Comparison of ENCODE assay signal across 8 mouse cellular contexts in genomic region chr1:180777660-180778402, GRCm38 (mm10). TPM values are rescaled to one million over a fixed set of nuclear protein-coding genes. Genes with fewer than 3 reads are reported as not detected.
A peak's percentile ranks its signal among the peaks of the same experiment; 100 is the strongest.
DNase-seq lines count a peak whose midpoint lies in the region; ATAC-seq and TF ChIP-seq lines count a peak whose summit lies in the region.

No protein-coding gene starts in this region.

- TF ChIP-seq POLR2A in ES-Bruce4 (IDR thresholded peaks at IDR 0.05; ENCODE audit: insufficient read depth, low read length) = no peak

- peak overlapping the region; percentile 69 for H3K4me2 ChIP-seq in forebrain, embryonic 13.5 days
- H3K4me2 ChIP-seq in liver, embryonic 15.5 days = peak overlapping the region; percentile 99
- peak overlapping the region; percentile 73 for H3K4me2 ChIP-seq in neural tube, embryonic 11.5 days (ENCODE audit: low read depth)
- H3K4me2 ChIP-seq in stomach, embryonic 16.5 days (ENCODE audit: low read depth, low read length) = peak overlapping the region; percentile 80

- peak overlapping the region; percentile 88 for H3K4me3 ChIP-seq in ES-Bruce4 (ENCODE audit: low read depth, low read length)
- H3K4me3 ChIP-seq in forebrain, embryonic 13.5 days = peak overlapping the region; percentile 70
- peak overlapping the region; percentile 70 for H3K4me3 ChIP-seq in liver, embryonic 15.5 days (replicated peaks)
- H3K4me3 ChIP-seq in neural tube, embryonic 11.5 days (ENCODE audit: low read depth, low read length) = peak overlapping the region; percentile 57
- peak overlapping the region; percentile 70 for H3K4me3 ChIP-seq in stomach, embryonic 16.5 days (replicated peaks; ENCODE audit: low read length)

- no peaks in the 10 kb centered on the region for H3K36me3 ChIP-seq in ES-Bruce4 (ENCODE audit: control insufficient read depth, insufficient read depth, low read length, poor library complexity, severe bottlenecking)
- H3K36me3 ChIP-seq in forebrain, embryonic 13.5 days (ENCODE audit: poor library complexity, severe bottlenecking) = no peaks in the 10 kb centered on the region
- H3K36me3 ChIP-seq in liver, embryonic 15.5 days (replicated peaks) = no peaks in the 10 kb centered on the region
- no peaks in the 10 kb centered on the region for H3K36me3 ChIP-seq in neural tube, embryonic 11.5 days (ENCODE audit: control insufficient read depth, insufficient read depth, low read length)
- H3K36me3 ChIP-seq in stomach, embryonic 16.5 days (ENCODE audit: control insufficient read depth, insufficient read depth, low read length) = no peaks in the 10 kb centered on the region

- ATAC-seq in cerebellum, adult (ENCODE audit: insufficient number of reproducible peaks, low FRiP score, low TSS enrichment) = peak; percentile 84
- peak; percentile 92 for ATAC-seq in forebrain, embryonic 13.5 days
- ATAC-seq in liver, embryonic 15.5 days (ENCODE audit: insufficient read depth) = peak; percentile 85
- ATAC-seq in neural tube, embryonic 11.5 days (ENCODE audit: insufficient read depth, low FRiP score, low TSS enrichment) = peak; percentile 87
- ATAC-seq in stomach, embryonic 16.5 days (ENCODE audit: insufficient read depth, low FRiP score) = peak; percentile 90

- 0 out of 2 replicates have a peak, but pooled peaks have one; percentile 31 for TF ChIP-seq EP300 in ES-Bruce4 (IDR thresholded peaks at IDR 0.05; ENCODE audit: insufficient read depth, low read depth, low read length)

- WGBS in forebrain, embryonic 13.5 days = under 1% methylated on average over 56 of the region's 56 CpGs
- WGBS in liver, embryonic 15.5 days (ENCODE audit: insufficient replicate concordance) = under 1% methylated on average over 56 of the region's 56 CpGs
- under 1% methylated on average over 56 of the region's 56 CpGs for WGBS in neural tube, embryonic 11.5 days
- WGBS in stomach, embryonic 16.5 days = under 1% methylated on average over 56 of the region's 56 CpGs

- intact Hi-C loops in heart, postnatal 10 days (cut with DNase I) = loop anchor here (2.0 kb wide), 2 partner anchors 33 to 71 kb away; no protein-coding TSS in a partner anchor

- peak overlapping the region; percentile 76 for H3K9ac ChIP-seq in ES-Bruce4 (ENCODE audit: low read depth, poor library complexity, severe bottlenecking)
- H3K9ac ChIP-seq in forebrain, embryonic 13.5 days = peak overlapping the region; percentile 86
- H3K9ac ChIP-seq in liver, embryonic 15.5 days = peak overlapping the region; percentile 74
- peak overlapping the region; percentile 80 for H3K9ac ChIP-seq in neural tube, embryonic 11.5 days (ENCODE audit: low read length)
- peak overlapping the region; percentile 93 for H3K9ac ChIP-seq in stomach, embryonic 16.5 days (ENCODE audit: low read length)

- no peaks in the 10 kb centered on the region for H3K27me3 ChIP-seq in ES-Bruce4 (ENCODE audit: control insufficient read depth, insufficient read depth, low read length, poor library complexity, severe bottlenecking)
- 0 out of 2 replicates have a peak, but pooled peaks cover 3% of the 10 kb centered on the region for H3K27me3 ChIP-seq in forebrain, embryonic 13.5 days
- peaks cover 15% of the 10 kb centered on the region for H3K27me3 ChIP-seq in liver, embryonic 15.5 days
- H3K27me3 ChIP-seq in neural tube, embryonic 11.5 days (ENCODE audit: control insufficient read depth, insufficient read depth, low read length) = no peaks in the 10 kb centered on the region
- H3K27me3 ChIP-seq in stomach, embryonic 16.5 days (ENCODE audit: control insufficient read depth, insufficient read depth, low read length) = no peaks in the 10 kb centered on the region

- no peaks in the 10 kb centered on the region for H3K4me1 ChIP-seq in ES-Bruce4 (ENCODE audit: control insufficient read depth, insufficient read depth, low read length)
- H3K4me1 ChIP-seq in forebrain, embryonic 13.5 days = peaks cover 22% of the 10 kb centered on the region
- peaks cover 26% of the 10 kb centered on the region for H3K4me1 ChIP-seq in liver, embryonic 15.5 days (replicated peaks)
- no peaks in the 10 kb centered on the region for H3K4me1 ChIP-seq in neural tube, embryonic 11.5 days (ENCODE audit: control insufficient read depth, insufficient read depth, low read length)
- peaks cover 26% of the 10 kb centered on the region for H3K4me1 ChIP-seq in stomach, embryonic 16.5 days (ENCODE audit: control insufficient read depth, insufficient read depth, low read length)

- peak; percentile 91 to 92 for DNase-seq in heart, postnatal 10 days
- peak; percentile 88 to 94 for DNase-seq in kidney, postnatal 4 days
- DNase-seq in neural tube, embryonic 11.5 days (ENCODE audit: low spot score) = peak; percentile 89

- H3K27ac ChIP-seq in ES-Bruce4 (ENCODE audit: insufficient read depth, low read length) = peak overlapping the region; percentile 17; the same call in 1 of the 2 replicates
- H3K27ac ChIP-seq in forebrain, embryonic 13.5 days = peak overlapping the region; percentile 88
- H3K27ac ChIP-seq in liver, embryonic 15.5 days (replicated peaks) = peak overlapping the region; percentile 86
- peak overlapping the region; percentile 86 for H3K27ac ChIP-seq in neural tube, embryonic 11.5 days (ENCODE audit: low read depth, low read length)
- peak overlapping the region; percentile 98 for H3K27ac ChIP-seq in stomach, embryonic 16.5 days (ENCODE audit: low read length)

- TF ChIP-seq CTCF in ES-Bruce4 (IDR thresholded peaks at IDR 0.05; ENCODE audit: low read depth, low read length) = peak; percentile 54

- H3K9me3 ChIP-seq in ES-Bruce4 (replicated peaks; ENCODE audit: control insufficient read depth, insufficient read depth, low read length, poor library complexity, severe bottlenecking) = no peaks in the 10 kb centered on the region
- 0 out of 2 replicates have a peak, but pooled peaks cover 5% of the 10 kb centered on the region for H3K9me3 ChIP-seq in forebrain, embryonic 13.5 days (replicated peaks)
- H3K9me3 ChIP-seq in liver, embryonic 15.5 days (replicated peaks) = no peaks in the 10 kb centered on the region; the same call in 1 of the 2 replicates
- H3K9me3 ChIP-seq in neural tube, embryonic 11.5 days (ENCODE audit: control insufficient read depth, low read length) = no peaks in the 10 kb centered on the region
- H3K9me3 ChIP-seq in stomach, embryonic 16.5 days (replicated peaks; ENCODE audit: control insufficient read depth, low read length) = peaks cover 3% of the 10 kb centered on the region; the same call in 1 of the 2 replicates

RNA-seq across cellular contexts. Expression of gene H3f3a, which starts 35.9 kb away (rescaled TPM):
- 679 and 698 TPM in 2 replicates for polyA plus RNA-seq in ES-Bruce4 (2011; ENCODE audit: insufficient read depth, insufficient read length, low read depth, missing spikeins)
- polyA plus RNA-seq in forebrain, embryonic 13.5 days (2015; fragmentation: Nextera tagmentation; extraction: Ambion mirVana) = 4,035 and 4,414 TPM in 2 replicates
- total RNA-seq in heart, postnatal 10 days (2021) = 100 to 1,000 TPM; 868 to 930 TPM
- polyA plus RNA-seq in liver, embryonic 15.5 days (2015; fragmentation: Nextera tagmentation; extraction: Ambion mirVana) = 2,115 and 2,296 TPM in 2 replicates
- 3,301 and 3,463 TPM in 2 replicates for polyA plus RNA-seq in neural tube, embryonic 11.5 days (2014; fragmentation: Nextera tagmentation; extraction: Ambion mirVana)
- 1,948 and 2,131 TPM in 2 replicates for polyA plus RNA-seq in stomach, embryonic 16.5 days (2015; fragmentation: Nextera tagmentation; extraction: Ambion mirVana)

RNA-seq across cellular contexts. Expression of gene Acbd3, which starts 52.0 kb away (rescaled TPM):
- 44.8 and 47.7 TPM in 2 replicates for polyA plus RNA-seq in ES-Bruce4 (2011; ENCODE audit: insufficient read depth, insufficient read length, low read depth, missing spikeins)
- 19.0 and 19.3 TPM in 2 replicates for polyA plus RNA-seq in forebrain, embryonic 13.5 days (2015; fragmentation: Nextera tagmentation; extraction: Ambion mirVana)
- total RNA-seq in heart, postnatal 10 days (2021) = 10 to 100 TPM; 29.9 to 31.5 TPM
- 7.6 and 8.3 TPM in 2 replicates for polyA plus RNA-seq in liver, embryonic 15.5 days (2015; fragmentation: Nextera tagmentation; extraction: Ambion mirVana)
- 23.1 and 24.6 TPM in 2 replicates for polyA plus RNA-seq in neural tube, embryonic 11.5 days (2014; fragmentation: Nextera tagmentation; extraction: Ambion mirVana)
- 19.2 and 21.0 TPM in 2 replicates for polyA plus RNA-seq in stomach, embryonic 16.5 days (2015; fragmentation: Nextera tagmentation; extraction: Ambion mirVana)

Comparison
In these comparisons a context has a peak if more than half of its experiments do, and no peak if none do; other contexts are left out.
1. Peak in every context shown above with its lines: DNase-seq, ATAC-seq, H3K4me3 ChIP-seq and H3K27ac ChIP-seq.
2. H3K27ac ChIP-seq: peak in every context shown above with its lines; median percentile 98 in stomach, embryonic 16.5 days; 88 in forebrain, embryonic 13.5 days; 86 in liver, embryonic 15.5 days; 86 in neural tube, embryonic 11.5 days; 17 in ES-Bruce4.